Mouse (Mus musculus) forebrain, postnatal 0 days (tissue): Measurements from ENCODE around the gene Tmem116. TPM values are rescaled to one million over a fixed set of nuclear protein-coding genes. Genes with fewer than 3 reads are reported as not detected.

Experiments
- ATAC-seq: fragments of 200-750 bp; cut with Nextera tagmentation; 2 replicates; pipeline ENCODE4 v1.8.0; 2017; ENCODE audit warnings: mild to moderate bottlenecking, moderate library complexity
- DNase-seq: peaks from one replicate; pipeline ENCODE4 v3.0.0-alpha.2; 2015
- H3K27ac ChIP-seq: fragments of 300-500 bp; sonication (generic); 2 replicates; pipeline ENCODE4 v1.5.1; 2014; ENCODE audit warnings: low read depth, mild to moderate bottlenecking, antibody characterized with exemption, low read length, moderate library complexity, mixed read lengths
- H3K27me3 ChIP-seq: fragments of 300-500 bp; sonication (generic); 2 replicates; pipeline ENCODE4 v1.6.1; 2014; ENCODE audit warnings: mild to moderate bottlenecking, low read length, mixed read lengths; ENCODE audit not compliant: insufficient read depth
- H3K36me3 ChIP-seq: fragments of 300-500 bp; sonication (generic); 2 replicates; pipeline ENCODE4 v1.6.1; 2014; ENCODE audit warnings: mild to moderate bottlenecking, moderate library complexity; ENCODE audit not compliant: insufficient read depth
- H3K4me1 ChIP-seq: fragments of 300-500 bp; sonication (generic); 2 replicates; pipeline ENCODE4 v1.6.1; 2014; ENCODE audit warnings: antibody characterized with exemption; ENCODE audit not compliant: insufficient read depth
- H3K4me2 ChIP-seq: fragments of 300-500 bp; sonication (generic); 2 replicates; pipeline ENCODE4 v1.6.1; 2014; ENCODE audit warnings: low read depth, mild to moderate bottlenecking, moderate library complexity
- H3K4me3 ChIP-seq: fragments of 300-500 bp; sonication (generic); 2 replicates; pipeline ENCODE4 v1.5.1; 2014; ENCODE audit warnings: low read depth, low read length, mixed read lengths
- H3K9ac ChIP-seq: fragments of 300-500 bp; sonication (generic); 2 replicates; pipeline ENCODE4 v1.6.1; 2014; ENCODE audit warnings: mild to moderate bottlenecking
- H3K9me3 ChIP-seq: fragments of 300-500 bp; sonication (generic); 2 replicates; pipeline ENCODE4 v1.6.1; 2016; ENCODE audit warnings: low read length
- CTCF ChIP-seq: sonication (generic); IDR thresholded peaks from 2 replicates; pipeline ENCODE4 v1.5.1; 2016; ENCODE audit warnings: antibody characterized with exemption, control low read depth, low read depth
- WGBS: fragments of 180-500 bp; shearing (Covaris S2); extraction: QIAGEN DNeasy Blood & Tissue Kit; methylation state at CpG from one replicate; pipeline ENCODE4 v1.1.7; 2014; 5-methylcytosine and 5-hydroxymethylcytosine counted together
- polyA plus RNA-seq: library from polyadenylated mRNA; unstranded; fragments of >200 nt; fragmentation: Nextera tagmentation; extraction: Ambion mirVana; gene quantifications from 2 replicates; pipeline ENCODE4 v1.2.1, GENCODE M21; 2015
- total RNA-seq: library from RNA; depleted of rRNA; stranded (reverse); fragments of >200 nt; gene quantifications from 2 replicates; pipeline ENCODE4 v1.2.3, GENCODE M21; 2014

The Tmem116 gene
- total and polyA plus RNA-seq, 2 experiments from 2014 or later, result 0.24 to 2.7 TPM

DNA sequence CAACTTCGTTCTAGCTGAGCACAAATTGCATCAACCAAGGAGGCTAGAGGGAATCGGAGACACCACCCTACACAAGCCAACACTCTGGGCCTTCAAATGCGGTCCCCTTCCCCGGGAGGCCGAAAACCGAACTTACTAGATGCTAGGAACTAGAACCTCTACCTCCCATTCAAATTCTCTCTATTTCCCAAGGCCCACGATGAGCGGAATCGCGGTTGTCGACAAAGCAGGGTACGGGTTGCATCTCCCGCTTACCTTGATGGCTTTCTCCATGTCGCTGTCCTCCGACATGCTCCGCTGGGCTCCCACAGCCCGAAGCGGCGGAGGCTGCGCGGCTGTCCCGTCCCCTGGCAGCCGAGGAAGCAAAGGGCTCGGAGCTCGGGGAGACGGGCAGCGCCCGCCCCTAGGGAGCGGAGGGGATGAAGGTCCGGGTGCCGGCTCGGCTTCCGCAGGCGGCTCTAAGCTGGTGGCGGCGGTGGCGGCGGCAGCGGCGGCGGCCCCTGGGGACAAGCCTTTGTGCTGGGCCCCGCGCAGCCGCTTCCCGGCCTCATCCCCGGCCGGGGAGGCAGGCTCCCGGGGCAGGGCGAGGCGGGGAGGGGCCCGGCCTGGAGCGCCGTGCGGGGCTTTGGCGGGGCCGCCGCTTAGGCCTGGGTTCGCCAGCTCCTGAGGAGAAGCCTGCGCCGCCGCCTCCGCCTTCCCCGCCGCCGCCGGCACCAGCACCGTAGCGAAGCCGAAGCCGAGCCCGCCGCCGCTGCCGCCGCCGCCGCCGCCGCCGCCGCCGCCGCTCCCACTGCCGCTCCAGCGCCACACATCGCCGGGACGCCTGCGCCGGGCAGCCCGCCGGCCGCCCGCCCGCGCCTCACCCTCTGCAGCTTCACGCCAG, 93.5 kb downstream of the Tmem116 start, which contains the start of the genes Adam1a and Gm42878:
Gene Adam1a, minus strand, starts transcription at position 573 of the 883 bp plus-strand sequence.
Gene Gm42878, minus strand, starts transcription at position 573 of the 883 bp plus-strand sequence.
- H3K27ac ChIP-seq, result peak within 1 kb of the TSS; percentile 99
- H3K4me2 ChIP-seq, result peak within 1 kb of the TSS; percentile 90
- H3K9ac ChIP-seq, result peak within 1 kb of the TSS; percentile 97
- no peaks in the 10 kb centered on the region for H3K36me3 ChIP-seq
- peak within 1 kb of the TSS; percentile 98 for H3K4me3 ChIP-seq
- peaks cover 10% of the 10 kb centered on the region for H3K4me1 ChIP-seq
- WGBS, result 3% methylated on average over 78 of the region's 97 CpGs
- no peaks in the 10 kb centered on the region for H3K9me3 ChIP-seq
- no peaks in the 10 kb centered on the region for H3K27me3 ChIP-seq
- no peak for TF ChIP-seq CTCF
- peak; percentile 14 for DNase-seq
- peak; percentile 73 for ATAC-seq

DNA sequence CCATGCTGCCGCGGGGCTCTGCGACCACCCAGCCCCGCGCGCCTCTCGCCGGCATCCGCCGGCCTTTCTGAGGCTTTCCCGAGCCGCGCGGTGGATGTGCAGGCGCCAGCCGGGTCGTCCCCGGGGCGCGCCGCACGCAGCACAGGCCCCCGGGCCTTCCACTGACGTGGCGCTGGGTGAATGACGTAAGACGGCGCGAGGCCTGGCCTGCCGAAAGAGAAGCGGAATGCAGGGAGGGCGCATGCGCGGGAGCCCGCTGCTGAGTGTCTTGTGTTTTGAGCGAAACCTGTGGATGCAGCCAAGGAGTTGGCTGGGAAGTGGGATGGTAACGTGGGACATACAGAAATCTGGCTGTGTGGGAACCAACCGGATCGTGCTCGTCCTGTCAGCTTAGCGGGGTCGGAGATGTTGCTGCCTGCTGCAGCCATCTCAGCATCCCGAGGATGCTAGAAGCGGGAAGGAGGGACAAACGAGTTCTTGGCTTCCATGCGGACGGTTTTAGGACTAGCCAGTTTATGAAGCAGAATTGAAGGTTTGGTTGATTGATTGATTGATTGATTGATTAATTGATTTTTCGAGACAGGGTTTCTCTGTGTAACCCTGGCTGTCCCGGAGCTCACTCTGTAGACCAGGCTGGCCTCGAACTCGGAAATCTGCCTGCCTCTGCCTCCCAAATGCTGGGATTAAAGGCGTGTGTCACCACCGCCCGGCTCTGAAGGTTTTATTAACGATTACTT, 94.3 kb downstream of the Tmem116 start, which contains the start of gene Mapkapk5:
Gene Mapkapk5, minus strand, starts transcription at position 113 of the 737 bp plus-strand sequence.
- Histone ChIP-seq H3K9ac (peak within 1 kb of the TSS; percentile 97), H3K36me3 (no peaks in the 10 kb centered on the region), H3K4me2 (peak within 1 kb of the TSS; percentile 90), H3K4me1 (peaks cover 10% of the 10 kb centered on the region), H3K27ac (peak within 1 kb of the TSS; percentile 99), H3K9me3 (no peaks in the 10 kb centered on the region), H3K4me3 (peak within 1 kb of the TSS; percentile 98), H3K27me3 (no peaks in the 10 kb centered on the region)
- ATAC-seq (peak; percentile 98), DNase-seq (peak; percentile 98)
- WGBS, result 4% methylated on average over 55 of the region's 55 CpGs
- no peak for TF ChIP-seq CTCF

DNA sequence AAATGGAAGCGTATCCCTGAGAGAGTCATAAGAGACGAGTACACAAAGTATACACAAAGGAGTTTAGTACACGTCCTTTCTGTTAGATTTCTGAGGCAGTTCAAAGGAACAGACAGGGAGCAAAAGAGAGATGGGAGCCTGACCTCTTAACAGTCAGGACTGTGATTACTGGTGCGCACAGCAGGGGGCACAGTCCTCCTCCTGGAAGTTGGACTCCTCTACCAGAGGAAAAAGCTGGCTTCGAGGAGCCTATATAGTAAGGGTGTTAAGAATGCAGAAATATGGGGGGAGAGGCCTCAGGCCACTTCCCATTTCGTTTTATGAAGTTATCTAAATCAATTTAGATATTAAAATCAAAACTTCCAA, 94.8 kb downstream of the Tmem116 start:
- H3K27me3 ChIP-seq, result no peaks in the 10 kb centered on the region
- H3K4me2 ChIP-seq, result peak overlapping the region; percentile 57
- peak overlapping the region; percentile 97 for H3K9ac ChIP-seq
- WGBS, result 33% methylated on average over 6 of the region's 6 CpGs
- peaks cover 10% of the 10 kb centered on the region for H3K4me1 ChIP-seq
- peak overlapping the region; percentile 99 for H3K27ac ChIP-seq
- H3K4me3 ChIP-seq, result peak overlapping the region; percentile 98
- ATAC-seq (no peak), DNase-seq (peak; percentile 44)
- H3K9me3 ChIP-seq, result no peaks in the 10 kb centered on the region
- H3K36me3 ChIP-seq, result no peaks in the 10 kb centered on the region
- TF ChIP-seq CTCF, result peak; percentile 60

DNA sequence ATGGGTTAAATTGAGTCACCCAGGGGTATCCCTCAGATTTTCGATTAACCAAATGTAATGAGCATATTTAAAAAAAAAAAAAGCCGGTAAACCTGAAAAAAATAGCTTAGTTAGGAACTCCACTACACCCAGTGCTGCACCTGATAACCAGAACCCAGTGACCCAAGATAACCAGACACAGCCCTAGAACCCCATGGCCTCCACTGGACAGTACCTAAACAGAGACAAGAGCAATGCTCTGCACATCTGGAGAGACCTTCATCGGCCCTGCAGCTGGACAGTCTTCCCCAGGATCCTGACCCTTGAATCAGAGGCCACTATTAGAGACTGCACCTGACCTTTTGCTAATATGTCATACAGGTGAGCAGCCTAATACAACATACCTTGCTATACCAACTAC, 95.4 kb downstream of the Tmem116 start:
- Histone ChIP-seq H3K4me1 (peaks cover 10% of the 10 kb centered on the region), H3K9me3 (no peaks in the 10 kb centered on the region), H3K27me3 (no peaks in the 10 kb centered on the region), H3K27ac (no peak overlapping the region), H3K4me2 (no peak overlapping the region), H3K4me3 (no peak overlapping the region), H3K9ac (no peak overlapping the region), H3K36me3 (no peaks in the 10 kb centered on the region)
- 97% methylated on average over 3 of the region's 3 CpGs for WGBS
- ATAC-seq, result no peak
- no peak for DNase-seq
- TF ChIP-seq CTCF, result no peak

DNA sequence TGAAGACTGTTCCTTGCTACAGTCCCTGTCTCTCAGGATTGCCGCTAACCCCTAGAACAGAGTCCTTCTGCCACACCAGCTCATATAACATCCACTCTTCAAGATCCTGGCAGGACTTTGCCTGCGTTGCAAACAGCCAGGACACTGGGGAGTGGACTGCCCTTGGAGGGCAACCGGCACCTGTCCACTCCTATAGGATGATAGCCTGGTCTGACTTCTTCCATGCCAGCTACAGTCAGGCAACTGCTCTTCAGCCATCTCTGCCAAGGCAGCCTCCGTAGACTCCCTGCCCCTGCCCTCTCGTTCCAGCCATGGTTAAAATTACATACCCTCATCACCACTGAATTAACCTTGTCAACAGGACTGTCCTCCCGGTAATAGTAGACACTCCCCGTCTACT, 97.5 kb downstream of the Tmem116 start:
- no peak overlapping the region for H3K4me2 ChIP-seq
- no peak overlapping the region for H3K27ac ChIP-seq
- ATAC-seq, result no peak
- WGBS, result 86% methylated on average over 7 of the region's 7 CpGs
- H3K27me3 ChIP-seq, result no peaks in the 10 kb centered on the region
- TF ChIP-seq CTCF, result no peak
- no peaks in the 10 kb centered on the region for H3K36me3 ChIP-seq
- H3K4me1 ChIP-seq, result peaks cover 4% of the 10 kb centered on the region
- H3K9ac ChIP-seq, result no peak overlapping the region
- DNase-seq, result no peak
- H3K9me3 ChIP-seq, result no peaks in the 10 kb centered on the region
- no peak overlapping the region for H3K4me3 ChIP-seq

DNA sequence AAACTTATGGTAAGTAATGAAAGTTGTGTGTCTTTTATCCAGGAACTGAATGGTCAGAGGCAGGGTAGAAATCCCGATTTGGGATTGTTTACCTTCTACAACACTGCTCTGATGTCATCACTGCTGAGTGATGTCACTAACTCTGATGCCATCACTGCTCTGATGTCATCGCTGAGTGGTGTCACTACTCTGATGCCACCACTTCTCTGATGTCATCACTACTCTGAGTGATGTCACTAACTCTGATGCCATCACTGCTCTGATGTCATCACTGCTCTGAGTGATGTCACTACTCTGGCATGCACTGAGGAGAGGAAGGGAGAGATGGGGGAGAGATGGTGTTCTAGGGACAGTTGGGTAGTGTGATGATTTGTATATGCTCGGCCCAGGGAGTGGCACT, 110.7 kb downstream of the Tmem116 start:
- no peak overlapping the region for H3K4me3 ChIP-seq
- WGBS, result 93% methylated on average over 3 of the region's 3 CpGs
- H3K4me1 ChIP-seq, result no peaks in the 10 kb centered on the region
- no peaks in the 10 kb centered on the region for H3K27me3 ChIP-seq
- no peak overlapping the region for H3K4me2 ChIP-seq
- H3K9ac ChIP-seq, result no peak overlapping the region
- no peak overlapping the region for H3K27ac ChIP-seq
- 0 out of 2 replicates have a peak, but pooled peaks cover 3% of the 10 kb centered on the region for H3K36me3 ChIP-seq
- no peaks in the 10 kb centered on the region for H3K9me3 ChIP-seq
- DNase-seq (no peak), ATAC-seq (no peak)
- no peak for TF ChIP-seq CTCF
